Mouse (Mus musculus) forebrain, embryonic 11.5 days (tissue): Measurements from ENCODE around the gene Taar6. TPM values are rescaled to one million over a fixed set of nuclear protein-coding genes. Genes with fewer than 3 reads are reported as not detected.

Experiments used
- ATAC-seq: fragments of 200-750 bp; cut with Nextera tagmentation; replicated peaks from 2 replicates; pipeline ENCODE4 v1.8.0; 2017; ENCODE audit warnings: moderate TSS enrichment; ENCODE audit not compliant: low FRiP score
- DNase-seq: peaks from one replicate; pipeline ENCODE4 v3.0.0-alpha.2; 2017; ENCODE audit warnings: low spot score
- H3K27ac ChIP-seq: fragments of 300-500 bp; sonication (generic); 2 replicates; pipeline ENCODE4 v1.5.1; 2014; ENCODE audit warnings: low read depth, low read length
- H3K27me3 ChIP-seq: fragments of 300-500 bp; sonication (generic); 2 replicates; pipeline ENCODE4 v1.6.1; 2014; ENCODE audit warnings: mild to moderate bottlenecking, low read length, mixed read lengths; ENCODE audit not compliant: control insufficient read depth, insufficient read depth
- H3K36me3 ChIP-seq: fragments of 300-500 bp; sonication (generic); 2 replicates; pipeline ENCODE4 v1.6.1; 2014; ENCODE audit warnings: mild to moderate bottlenecking, low read length, moderate library complexity, mixed read lengths; ENCODE audit not compliant: control insufficient read depth, insufficient read depth
- H3K4me1 ChIP-seq: fragments of 300-500 bp; sonication (generic); replicated peaks from 2 replicates; pipeline ENCODE4 v1.6.1; 2014; ENCODE audit warnings: low read length, mixed read lengths; ENCODE audit not compliant: control insufficient read depth, insufficient read depth
- H3K4me2 ChIP-seq: fragments of 300-500 bp; sonication (generic); 2 replicates; pipeline ENCODE4 v1.6.1; 2014; ENCODE audit warnings: low read depth, mild to moderate bottlenecking, low read length, moderate library complexity, mixed read lengths; ENCODE audit not compliant: severe bottlenecking
- H3K4me3 ChIP-seq: fragments of 300-500 bp; sonication (generic); 2 replicates; pipeline ENCODE4 v1.5.1; 2014; ENCODE audit warnings: low read depth, low read length
- H3K9ac ChIP-seq: fragments of 300-500 bp; sonication (generic); 2 replicates; pipeline ENCODE4 v1.6.1; 2014; ENCODE audit warnings: low read length
- H3K9me3 ChIP-seq: fragments of 300-500 bp; sonication (generic); 2 replicates; pipeline ENCODE4 v1.6.1; 2016; ENCODE audit warnings: low read length, mixed read lengths; ENCODE audit not compliant: control insufficient read depth
- WGBS: fragments of 180-500 bp; shearing (Covaris S2); extraction: QIAGEN DNeasy Blood & Tissue Kit; methylation state at CpG from one replicate; pipeline ENCODE4 v1.1.7; 2014; 5-methylcytosine and 5-hydroxymethylcytosine counted together
- polyA plus RNA-seq: library from polyadenylated mRNA; unstranded; fragments of >200 nt; fragmentation: Nextera tagmentation; extraction: Ambion mirVana; gene quantifications from 2 replicates; pipeline ENCODE4 v1.2.1, GENCODE M21; 2014

Gene Taar6
- polyA plus RNA-seq, 1 experiment from 2014 or later: not detected

- Histone ChIP-seq H3K27ac (no peak overlapping the region), H3K4me1 (no peaks in the 10 kb centered on the region), H3K4me2 (no peak overlapping the region), H3K4me3 (no peak overlapping the region), H3K9me3 (no peaks in the 10 kb centered on the region), H3K27me3 (no peaks in the 10 kb centered on the region), H3K36me3 (no peaks in the 10 kb centered on the region), H3K9ac (no peak overlapping the region)
- DNase-seq: no peak
- WGBS: 86% methylated on average over 6 of the region's 6 CpGs
- ATAC-seq: no peak
Observed at GRCm38 (mm10) chr10:23951714-23952113, 33.7 kb downstream of the Taar6 start.

GRCm38 (mm10) chr10:23949508-23950005 is 35.9 kb downstream of the Taar6 start, which contains the start of gene Taar3:
Gene Taar3 (plus strand): TSS chr10:23949558.
- Histone ChIP-seq H3K27ac (no peak within 1 kb of the TSS), H3K9me3 (no peaks in the 10 kb centered on the region), H3K4me2 (no peak within 1 kb of the TSS), H3K36me3 (no peaks in the 10 kb centered on the region), H3K4me3 (no peak within 1 kb of the TSS), H3K4me1 (no peaks in the 10 kb centered on the region), H3K9ac (no peak within 1 kb of the TSS), H3K27me3 (no peaks in the 10 kb centered on the region)
- no peak for ATAC-seq
- WGBS: 89% methylated on average over 16 of the region's 16 CpGs
- no peak for DNase-seq

GRCm38 (mm10) chr10:23948026-23948425 is 37.4 kb downstream of the Taar6 start:
- Histone ChIP-seq H3K4me3 (no peak overlapping the region), H3K27ac (no peak overlapping the region), H3K9ac (no peak overlapping the region), H3K36me3 (no peaks in the 10 kb centered on the region), H3K4me2 (no peak overlapping the region), H3K4me1 (no peaks in the 10 kb centered on the region), H3K9me3 (no peaks in the 10 kb centered on the region), H3K27me3 (no peaks in the 10 kb centered on the region)
- DNase-seq (no peak), ATAC-seq (no peak)
- 77% methylated on average over 7 of the region's 7 CpGs for WGBS

DNA sequence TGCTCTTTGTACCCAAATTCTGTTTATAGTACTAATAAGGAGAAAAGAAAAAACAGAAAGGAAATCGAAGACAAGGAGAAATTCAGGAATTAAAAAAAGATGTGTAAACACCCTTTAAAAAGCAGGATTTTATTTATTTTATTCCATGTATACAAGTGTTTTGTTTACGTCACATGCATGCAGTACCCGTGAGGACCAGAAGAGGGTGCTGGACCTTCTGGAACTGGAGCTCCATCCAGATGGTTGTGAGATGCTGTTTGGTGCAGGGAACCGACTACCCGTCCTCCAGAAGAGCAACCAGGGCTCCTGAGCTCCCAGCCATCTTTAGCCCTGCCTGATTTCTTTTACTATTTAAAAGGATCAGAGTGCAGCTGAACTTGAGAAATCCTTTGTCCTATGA is 43.0 kb downstream of the Taar6 start:
- no peak overlapping the region for H3K4me2 ChIP-seq
- no peaks in the 10 kb centered on the region for H3K36me3 ChIP-seq
- no peaks in the 10 kb centered on the region for H3K4me1 ChIP-seq
- no peaks in the 10 kb centered on the region for H3K27me3 ChIP-seq
- ATAC-seq (no peak), DNase-seq (no peak)
- WGBS: 71% methylated on average over 5 of the region's 5 CpGs
- H3K9ac ChIP-seq: no peak overlapping the region
- H3K27ac ChIP-seq: no peak overlapping the region
- no peak overlapping the region for H3K4me3 ChIP-seq
- no peaks in the 10 kb centered on the region for H3K9me3 ChIP-seq

DNA sequence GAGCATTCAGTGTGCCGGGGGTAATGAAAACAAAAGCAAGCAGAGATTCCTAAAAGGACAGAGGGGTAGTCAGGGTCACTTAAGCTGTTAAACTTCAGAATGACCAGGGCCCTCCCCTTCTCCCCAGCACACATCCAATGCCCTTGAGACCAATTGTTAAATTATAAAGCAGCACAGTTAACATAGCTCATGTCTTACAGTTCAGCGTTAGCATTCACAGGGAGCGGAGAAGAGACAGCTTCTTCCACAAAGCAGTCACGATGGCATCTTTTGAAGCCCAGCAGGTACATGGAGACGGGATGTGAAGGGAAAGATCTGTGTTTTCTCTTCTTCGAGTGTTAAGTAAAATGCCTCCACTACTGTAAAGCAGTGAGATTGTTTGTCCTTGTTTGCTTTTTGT is 47.1 kb downstream of the Taar6 start, which contains the start of gene Taar2:
TSS of gene Taar2 (plus strand) at position 261 of the 400 bp plus-strand sequence.
- WGBS: 60% methylated on average over 6 of the region's 6 CpGs

DNA sequence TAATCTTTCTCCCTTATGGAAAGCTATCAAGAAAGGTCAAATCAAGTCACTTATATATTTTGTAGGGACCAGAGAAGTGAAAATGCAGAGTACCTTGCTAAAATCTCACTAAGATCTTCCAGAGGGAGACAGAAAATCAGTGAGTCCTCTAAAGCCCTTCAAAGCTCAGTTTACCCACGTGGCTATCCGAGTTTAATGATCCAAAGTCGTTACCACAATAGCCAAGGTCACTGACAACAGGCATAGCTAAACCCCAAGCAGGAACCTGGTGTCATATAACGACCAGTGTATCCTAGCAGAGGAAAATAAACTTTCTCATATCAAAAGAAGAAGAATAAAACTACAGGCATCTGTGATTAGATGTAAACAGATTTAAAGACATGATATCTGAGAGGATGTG is 47.8 kb downstream of the Taar6 start:
- WGBS: 47% methylated on average over 4 of the region's 4 CpGs
- no peak for ATAC-seq

More for the DNA sequence above, 47.1 kb downstream of the Taar6 start, which contains the start of gene Taar2:
- Histone ChIP-seq H3K4me1 (no peaks in the 10 kb centered on the region), H3K4me2 (no peak within 1 kb of the TSS), H3K36me3 (no peaks in the 10 kb centered on the region), H3K9me3 (no peaks in the 10 kb centered on the region), H3K4me3 (no peak within 1 kb of the TSS), H3K27me3 (no peaks in the 10 kb centered on the region), H3K27ac (no peak within 1 kb of the TSS), H3K9ac (no peak within 1 kb of the TSS)
- ATAC-seq (no peak), DNase-seq (no peak)

More for the DNA sequence above, 47.8 kb downstream of the Taar6 start:
- Histone ChIP-seq H3K4me1 (no peaks in the 10 kb centered on the region), H3K9me3 (no peaks in the 10 kb centered on the region), H3K4me3 (no peak overlapping the region), H3K27ac (no peak overlapping the region), H3K9ac (no peak overlapping the region), H3K27me3 (no peaks in the 10 kb centered on the region), H3K4me2 (no peak overlapping the region), H3K36me3 (no peaks in the 10 kb centered on the region)
- DNase-seq: no peak

Other genes with a start within 250 kb of the Taar6 start
- 130 and 155 TPM in 2 replicates for gene Rps12, start 198.4 kb downstream of the Taar6 start, polyA plus RNA-seq
- gene Slc18b1, start 188.7 kb downstream of the Taar6 start, polyA plus RNA-seq: 15.9 and 20.9 TPM in 2 replicates
- gene Vnn3, start 134.2 kb downstream of the Taar6 start, polyA plus RNA-seq: not detected in 2 replicates
- 1.5 and 3.7 TPM in 2 replicates for gene Vnn1, start 91.0 kb downstream of the Taar6 start, polyA plus RNA-seq
- gene Taar1, start 65.3 kb downstream of the Taar6 start, polyA plus RNA-seq: not detected in 2 replicates
- not detected in 2 replicates for gene Taar2, start 47.1 kb downstream of the Taar6 start, polyA plus RNA-seq
- gene Taar3, start 36.1 kb downstream of the Taar6 start, polyA plus RNA-seq: not detected in 2 replicates
- not detected in 2 replicates for gene Taar4, start 25.2 kb downstream of the Taar6 start, polyA plus RNA-seq
- not detected in 2 replicates for gene Taar5, start 14.9 kb downstream of the Taar6 start, polyA plus RNA-seq
- gene Taar7a, start 7.8 kb upstream of the Taar6 start, polyA plus RNA-seq: not detected in 2 replicates
- gene Taar7b, start 14.3 kb upstream of the Taar6 start, polyA plus RNA-seq: not detected in 2 replicates
- not detected in 2 replicates for gene Taar7d, start 41.6 kb upstream of the Taar6 start, polyA plus RNA-seq
- gene Taar7e, start 52.0 kb upstream of the Taar6 start, polyA plus RNA-seq: not detected in 2 replicates
- gene Taar7f, start 63.9 kb upstream of the Taar6 start, polyA plus RNA-seq: not detected in 2 replicates
- gene Taar8a, start 90.9 kb upstream of the Taar6 start, polyA plus RNA-seq: not detected in 2 replicates
- not detected in 2 replicates for gene Taar8b, start 106.6 kb upstream of the Taar6 start, polyA plus RNA-seq
- not detected in 2 replicates for gene Taar8c, start 116.3 kb upstream of the Taar6 start, polyA plus RNA-seq
- gene Taar9, start 123.9 kb upstream of the Taar6 start, polyA plus RNA-seq: not detected in 2 replicates
- 78.5 and 87.3 TPM in 2 replicates for gene Stx7, start 163.7 kb upstream of the Taar6 start, polyA plus RNA-seq
- gene Moxd1, start 237.9 kb upstream of the Taar6 start, polyA plus RNA-seq: 2.6 and 2.9 TPM in 2 replicates